Mouse (Mus musculus): Measurements from ENCODE around the gene Msrb3.

The Msrb3 gene

GRCm38 (mm10) chr10:120898785-120899762 is at the start of gene Msrb3:
Msrb3 (minus strand) TSS chr10:120899101.
- DNase-seq (ENCODE audit: low spot score): peak; percentile 91

- no peak for DNase-seq (ENCODE audit: low spot score)
Observed at GRCm38 (mm10) chr10:120948461-120948860, 49.6 kb upstream of the Msrb3 start.

- DNase-seq (ENCODE audit: low spot score): no peak
Observed at GRCm38 (mm10) chr10:120947842-120948241, 48.9 kb upstream of the Msrb3 start.

- peak; percentile 16 for DNase-seq (ENCODE audit: low spot score)
Observed at GRCm38 (mm10) chr10:120946847-120947246, 47.9 kb upstream of the Msrb3 start.

DNA sequence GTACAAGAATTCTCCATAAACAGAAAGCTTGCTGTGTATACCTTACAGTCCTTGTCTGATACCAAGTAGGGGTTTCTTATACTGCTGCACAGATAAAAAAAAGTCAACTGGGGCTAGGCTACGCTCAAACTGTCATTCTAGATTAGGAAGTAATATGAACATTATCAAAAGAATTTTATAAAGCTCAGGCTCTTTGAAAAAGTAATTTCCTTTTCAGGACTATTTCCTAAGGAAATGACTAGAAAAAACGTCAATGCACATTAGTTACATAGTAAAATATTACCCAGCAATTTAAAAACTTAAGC is 40.0 kb upstream of the Msrb3 start:
- no peak for DNase-seq (ENCODE audit: low spot score)

- DNase-seq (ENCODE audit: low spot score): peak; percentile 53
Observed at GRCm38 (mm10) chr10:120938077-120938903, 39.4 kb upstream of the Msrb3 start.

DNA sequence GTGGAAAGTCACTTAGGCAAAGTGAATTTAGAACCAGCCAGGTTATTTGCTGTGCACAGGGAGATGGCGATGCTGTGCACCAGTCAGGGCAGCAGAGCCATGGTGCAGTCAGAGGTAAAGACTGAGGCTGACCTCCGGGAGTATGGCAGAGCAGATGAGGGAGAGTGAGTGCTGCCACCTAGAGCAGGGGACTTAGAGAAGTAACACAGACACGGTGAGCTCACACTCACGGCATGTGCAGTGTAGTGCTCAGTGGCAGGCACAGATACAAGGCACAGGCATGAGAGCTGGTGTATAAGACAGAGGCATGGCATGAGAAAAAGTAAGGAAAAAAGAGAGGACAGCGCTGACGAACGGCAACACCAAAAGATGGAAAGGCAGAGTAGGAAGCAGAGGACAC is 30.6 kb upstream of the Msrb3 start:
- DNase-seq (ENCODE audit: low spot score): no peak

GRCm38 (mm10) chr10:120928183-120928582 is 29.3 kb upstream of the Msrb3 start:
- peak; percentile 22 for DNase-seq (ENCODE audit: low spot score)

DNA sequence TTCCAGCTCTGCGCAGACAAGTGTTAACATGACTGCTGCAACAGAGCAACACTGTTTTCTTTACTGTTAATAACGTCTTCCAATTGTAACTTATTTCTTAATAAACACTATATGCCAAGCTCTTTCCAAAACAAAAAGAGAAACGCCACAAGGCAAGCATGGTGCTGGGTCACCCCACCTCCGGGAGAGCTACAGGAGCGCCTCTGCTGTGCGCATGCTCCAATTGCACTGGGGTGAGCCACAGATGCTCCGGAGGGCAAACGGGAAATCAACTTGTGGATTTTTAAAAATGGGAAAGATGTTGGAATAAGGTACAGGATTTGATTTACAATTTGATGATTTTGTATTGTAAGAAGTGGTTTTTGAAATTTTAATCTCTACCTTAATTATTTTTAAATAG is 27.3 kb upstream of the Msrb3 start:
- DNase-seq (ENCODE audit: low spot score): no peak

- DNase-seq (ENCODE audit: low spot score): no peak
Observed at GRCm38 (mm10) chr10:120921501-120921900, 22.6 kb upstream of the Msrb3 start.

DNA sequence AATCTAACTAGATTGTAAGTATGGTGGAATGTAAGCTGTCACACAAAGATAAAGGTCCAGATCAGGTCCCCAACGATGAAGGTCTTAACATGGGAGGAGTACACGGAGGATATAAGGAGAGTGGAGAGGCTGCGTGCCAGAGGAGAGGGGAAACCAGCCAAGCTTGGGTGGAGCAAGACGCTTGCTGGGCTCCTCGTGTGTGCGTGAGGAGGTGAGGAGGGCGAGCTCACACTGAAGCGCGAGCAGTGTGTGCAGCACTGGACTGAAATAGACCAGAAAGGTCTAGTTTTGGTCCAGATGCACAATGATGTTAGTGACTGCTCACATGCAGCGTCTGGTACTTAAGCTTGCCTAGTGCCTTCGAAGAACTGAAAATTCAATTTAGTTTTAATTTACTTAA is 21.7 kb upstream of the Msrb3 start:
- no peak for DNase-seq (ENCODE audit: low spot score)

- no peak for DNase-seq (ENCODE audit: low spot score)
Observed at GRCm38 (mm10) chr10:120916250-120916649, 17.3 kb upstream of the Msrb3 start.

- peak; percentile 86 for DNase-seq (ENCODE audit: low spot score)
Observed at GRCm38 (mm10) chr10:120914948-120915631, 16.2 kb upstream of the Msrb3 start.

GRCm38 (mm10) chr10:120914286-120914685 is 15.4 kb upstream of the Msrb3 start:
- DNase-seq (ENCODE audit: low spot score): no peak

DNA sequence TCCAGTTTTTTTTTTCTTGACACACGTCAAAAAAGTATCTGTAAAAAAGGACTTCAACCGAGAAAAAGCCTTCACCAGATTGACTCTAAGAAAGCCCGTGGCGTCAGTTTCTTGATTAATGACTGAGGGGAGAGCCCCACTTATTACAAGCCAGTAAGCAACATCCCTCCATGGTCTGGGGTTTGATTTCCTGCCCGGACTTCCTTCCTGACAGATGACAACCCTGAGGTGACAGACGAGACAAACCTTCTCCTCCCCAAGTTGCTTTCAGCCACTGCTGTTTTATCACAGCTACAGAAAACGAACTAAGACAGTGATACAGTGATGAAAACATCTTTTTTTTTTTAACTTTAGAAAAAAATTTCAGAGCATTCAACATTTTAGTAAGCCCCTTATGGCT is 14.9 kb upstream of the Msrb3 start:
- DNase-seq (ENCODE audit: low spot score): no peak

GRCm38 (mm10) chr10:120911971-120912370 is 13.1 kb upstream of the Msrb3 start:
- no peak for DNase-seq (ENCODE audit: low spot score)

GRCm38 (mm10) chr10:120908776-120909574 is 10.1 kb upstream of the Msrb3 start:
- no peak for DNase-seq (ENCODE audit: low spot score)

- no peak for DNase-seq (ENCODE audit: low spot score)
Observed at GRCm38 (mm10) chr10:120904676-120905075, 5.8 kb upstream of the Msrb3 start.

GRCm38 (mm10) chr10:120903843-120904468 is 5.1 kb upstream of the Msrb3 start:
- no peak for DNase-seq (ENCODE audit: low spot score)

DNA sequence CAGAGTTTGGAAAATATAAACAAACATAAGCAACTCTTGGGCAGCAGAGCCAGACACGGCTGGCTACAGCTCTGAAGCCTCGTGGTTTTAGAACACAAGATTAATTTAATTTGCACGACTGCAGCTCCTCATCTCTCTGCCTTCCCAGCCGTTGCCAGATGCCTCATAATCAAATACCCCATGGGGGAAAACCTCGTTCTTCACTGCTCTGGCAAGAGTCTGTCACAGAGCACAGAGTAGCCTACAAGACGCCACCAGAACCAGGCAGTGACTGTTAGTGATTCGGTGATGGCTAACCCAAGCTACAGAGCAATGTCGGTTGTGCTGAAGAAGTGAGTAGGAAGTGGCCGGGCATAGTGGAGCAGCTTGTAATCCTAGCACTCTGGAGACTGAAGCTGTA is 2.8 kb upstream of the Msrb3 start:
- DNase-seq (ENCODE audit: low spot score): no peak

GRCm38 (mm10) chr10:120900096-120900495 is 1.2 kb upstream of the Msrb3 start:
- DNase-seq (ENCODE audit: low spot score): no peak

All from lung, postnatal 25 days (tissue).